Mouse (Mus musculus) right cerebral cortex, postnatal 10 days (tissue): ENCODE measurements around the gene Aplp2.

Source experiments
- DNase-seq, 2 experiments: peaks; one replicate each; pipeline ENCODE4 v3.0.0; 2021; ENCODE audit warnings: low spot score in 2 of 2

The Aplp2 gene

DNA sequence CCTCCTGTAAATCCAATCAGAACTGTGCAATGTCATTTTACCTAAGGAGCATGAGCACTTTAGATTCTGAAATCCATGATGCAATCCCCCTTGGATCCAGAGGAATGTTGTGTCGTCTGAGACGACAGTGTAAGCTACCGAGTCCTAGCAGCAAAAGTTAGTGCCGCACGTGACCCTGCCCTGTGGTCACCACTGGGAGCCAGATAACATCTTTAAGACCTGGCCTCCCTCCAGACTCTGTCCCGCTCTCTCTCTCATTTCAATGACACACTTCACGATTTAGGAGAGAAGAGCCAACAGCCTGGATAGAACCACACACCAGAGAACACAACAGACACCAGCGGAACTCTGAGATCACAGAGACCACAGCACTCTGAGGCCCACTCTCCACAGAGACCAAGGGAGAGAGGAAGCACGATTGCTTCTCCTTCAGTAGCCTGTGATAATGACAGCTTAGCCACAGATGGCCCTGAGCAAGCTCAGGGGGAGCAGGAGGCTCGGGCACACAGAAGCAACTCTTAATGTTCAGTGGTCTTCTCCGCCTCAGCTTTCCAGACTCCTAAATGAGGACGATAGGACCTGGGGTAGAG lies 83.6 kb downstream of the Aplp2 start:
- DNase-seq: no peak

DNA sequence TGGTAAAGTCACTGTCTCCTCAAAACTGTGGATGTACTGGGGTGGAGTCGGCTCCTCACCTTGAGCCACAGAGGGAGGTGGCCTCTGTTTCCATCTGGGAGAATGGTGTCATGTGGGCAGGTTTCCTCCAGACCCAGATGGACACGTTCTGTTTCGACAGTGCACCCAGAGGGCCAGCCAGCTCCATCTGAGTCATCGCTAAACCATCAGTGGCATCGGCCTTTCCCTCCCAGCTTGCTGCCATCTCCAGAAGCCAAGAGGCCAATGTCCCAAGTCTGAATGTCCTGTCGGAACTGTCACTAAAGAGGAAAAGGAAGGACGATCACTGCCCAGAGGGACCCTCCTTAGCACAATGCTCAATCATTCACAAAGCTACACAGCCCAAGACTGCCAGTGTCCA lies 85.5 kb downstream of the Aplp2 start:
- no peak for DNase-seq

DNA sequence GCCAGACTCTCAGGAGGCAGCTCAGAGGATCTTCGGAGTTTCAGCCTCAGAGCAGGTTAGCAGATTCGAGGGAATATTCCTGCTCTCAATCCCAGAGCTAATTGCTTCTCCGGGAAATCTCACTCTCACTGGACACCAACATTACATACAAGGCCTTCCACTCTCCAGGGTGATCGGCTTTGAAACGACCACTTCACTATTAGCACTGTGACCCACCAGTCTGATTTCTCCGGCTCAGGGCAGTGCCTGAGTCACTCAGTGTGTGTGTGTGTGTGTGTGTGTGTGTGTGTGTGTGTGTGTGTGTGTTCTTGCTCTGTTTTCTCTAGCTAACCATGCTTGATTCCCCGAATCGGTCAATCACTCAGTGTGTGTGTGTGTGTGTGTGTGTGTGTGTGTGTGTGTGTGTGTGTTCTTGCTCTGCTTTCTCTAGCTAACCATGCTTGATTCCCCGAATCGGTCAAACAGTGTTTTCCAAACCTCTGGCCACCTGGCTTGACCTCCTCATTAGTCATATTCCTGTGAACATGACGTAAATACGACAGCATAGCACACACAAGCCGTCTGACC lies 89.1 kb downstream of the Aplp2 start:
- DNase-seq: no peak

DNA sequence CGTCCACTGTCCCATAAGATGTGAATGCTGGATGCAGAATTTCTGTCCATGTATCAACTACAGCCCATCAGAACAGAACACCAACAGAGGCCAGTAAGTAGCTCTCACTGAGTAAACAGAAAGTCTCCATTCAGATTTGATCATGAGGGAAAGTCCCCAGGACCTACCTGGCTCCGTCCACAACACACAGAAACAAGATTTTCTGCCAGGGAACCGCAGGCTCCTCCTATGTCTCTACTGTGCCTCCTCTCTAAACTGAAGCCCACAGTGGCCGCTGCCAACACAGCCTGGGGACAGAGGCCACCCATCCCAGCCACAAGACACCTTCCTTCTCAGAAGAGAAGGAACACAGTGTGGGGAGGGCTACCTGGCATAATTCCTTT lies 91.1 kb downstream of the Aplp2 start:
- DNase-seq: no peak

DNA sequence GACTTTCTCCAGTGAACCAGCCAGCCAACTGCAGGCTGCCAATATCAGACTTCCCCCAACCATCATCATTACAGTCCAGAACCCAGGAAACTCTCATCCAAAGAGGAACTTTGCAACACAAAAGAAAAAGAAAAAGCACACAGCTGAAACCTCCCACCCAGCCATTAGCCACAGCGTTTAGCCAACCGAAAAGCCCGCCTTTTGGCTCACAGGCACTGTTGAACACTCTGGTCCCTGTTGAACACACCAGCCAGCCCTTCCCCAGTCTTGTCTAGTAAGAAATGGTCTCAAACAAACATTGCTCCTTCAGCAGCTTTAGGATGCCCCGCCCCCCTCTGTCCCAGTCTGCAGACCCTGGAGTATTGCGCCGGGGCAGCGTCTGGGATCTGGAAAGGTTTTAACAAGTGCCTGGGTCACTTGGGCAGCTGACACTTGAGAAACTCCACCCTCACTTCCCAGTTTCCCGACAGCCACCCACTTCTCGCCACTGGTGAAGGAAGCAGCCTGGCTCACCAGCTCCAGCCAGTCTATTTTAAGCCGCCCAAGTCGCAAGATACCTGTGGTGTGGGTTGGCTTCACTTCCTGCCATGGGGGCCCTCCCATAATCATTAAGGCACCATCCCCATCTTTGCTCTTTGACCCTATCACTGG lies 91.6 kb downstream of the Aplp2 start:
- no peak for DNase-seq

DNA sequence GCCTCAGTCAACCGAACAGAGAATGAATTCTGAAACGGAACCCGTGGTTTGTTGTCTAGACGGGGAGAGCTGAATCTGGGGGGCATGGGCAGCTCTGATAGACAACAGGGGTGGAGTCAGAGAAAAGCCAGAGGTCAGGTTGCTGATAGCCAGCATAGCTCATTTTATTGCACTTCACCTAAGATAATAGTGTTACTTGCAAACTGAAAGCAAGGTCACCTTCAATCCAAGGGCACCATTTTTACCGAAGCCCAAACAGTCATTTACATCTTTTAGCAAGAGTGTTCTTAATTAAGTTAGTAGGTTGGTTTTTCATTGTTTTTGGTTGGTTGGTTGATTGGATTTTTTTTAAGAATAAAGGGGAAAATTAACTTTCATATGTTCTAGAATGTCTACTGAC lies 92.2 kb downstream of the Aplp2 start:
- no peak for DNase-seq

DNA sequence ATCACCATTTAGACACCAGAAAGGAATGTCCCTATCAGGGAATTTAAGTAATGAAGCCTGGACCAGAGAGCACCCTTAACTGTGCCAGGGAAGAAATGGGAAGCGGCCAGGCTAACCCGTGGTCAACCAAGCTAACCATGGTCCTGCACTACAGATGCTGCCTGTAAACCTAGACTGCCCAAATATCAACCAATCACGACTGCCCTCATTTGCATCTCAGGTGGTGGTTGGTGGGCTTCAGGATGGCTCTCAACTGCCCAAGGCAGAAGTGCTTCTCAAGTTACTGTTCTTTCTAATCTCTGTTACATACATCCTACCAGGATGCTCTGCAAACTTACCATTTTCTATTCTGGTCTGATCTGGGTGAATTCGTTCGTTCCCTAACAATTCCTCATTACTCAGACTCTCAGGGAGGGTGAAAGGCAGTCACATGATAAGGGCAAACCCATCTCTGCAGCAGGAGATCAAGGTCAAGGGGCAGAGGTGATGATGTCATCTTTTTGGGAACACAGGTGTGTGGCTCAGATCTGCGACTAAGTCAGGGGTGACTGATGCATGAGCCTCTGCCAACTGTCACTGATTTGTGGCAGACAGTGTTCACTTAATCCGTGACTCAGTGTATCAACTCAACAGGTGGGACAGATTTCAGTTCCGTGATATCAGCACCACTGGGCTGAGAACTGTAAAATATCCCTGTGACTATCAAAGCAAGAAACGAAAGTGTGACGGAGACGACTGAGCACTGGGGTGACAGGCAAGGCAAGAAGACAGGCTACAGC lies 92.9 kb downstream of the Aplp2 start:
- DNase-seq: no peak

DNA sequence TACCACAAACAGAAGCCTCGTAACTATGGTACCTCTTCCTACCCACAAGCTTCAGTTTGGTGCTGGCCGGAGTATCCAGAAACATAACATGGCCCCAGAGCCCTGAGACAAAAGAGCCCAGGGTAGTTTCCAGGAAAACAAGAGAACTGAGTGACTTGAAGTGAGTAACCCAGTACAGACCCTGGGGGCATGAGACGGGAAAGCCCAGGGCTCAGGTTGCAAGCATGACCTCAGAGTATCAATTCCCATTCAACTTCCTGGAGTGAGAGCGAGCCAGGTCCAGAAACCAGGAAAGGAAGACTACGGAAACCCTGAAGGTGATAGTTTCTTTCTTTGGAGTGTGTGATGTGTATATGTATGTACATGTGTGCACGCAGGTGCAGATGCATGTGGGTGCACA lies 94.1 kb downstream of the Aplp2 start:
- DNase-seq: no peak

DNA sequence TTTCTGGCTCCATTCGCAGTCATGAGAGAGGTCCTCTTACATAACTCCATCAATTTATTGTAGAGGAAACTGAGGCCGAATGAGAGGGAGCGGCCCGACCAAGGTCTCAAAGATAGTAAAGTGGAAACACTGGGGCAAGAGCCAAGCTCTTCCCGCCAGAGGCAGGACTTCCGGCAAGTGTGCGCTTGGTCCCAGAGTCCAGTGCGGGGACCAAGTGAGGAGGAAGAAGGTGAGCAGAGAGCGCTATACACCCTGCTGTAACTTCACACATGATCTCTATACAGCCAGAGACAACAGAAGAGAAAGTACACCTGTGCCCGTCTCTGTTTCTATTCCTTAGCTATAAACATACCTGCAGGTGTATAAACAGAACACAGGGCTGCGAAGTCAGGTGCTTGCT lies 94.5 kb downstream of the Aplp2 start:
- no peak for DNase-seq

DNA sequence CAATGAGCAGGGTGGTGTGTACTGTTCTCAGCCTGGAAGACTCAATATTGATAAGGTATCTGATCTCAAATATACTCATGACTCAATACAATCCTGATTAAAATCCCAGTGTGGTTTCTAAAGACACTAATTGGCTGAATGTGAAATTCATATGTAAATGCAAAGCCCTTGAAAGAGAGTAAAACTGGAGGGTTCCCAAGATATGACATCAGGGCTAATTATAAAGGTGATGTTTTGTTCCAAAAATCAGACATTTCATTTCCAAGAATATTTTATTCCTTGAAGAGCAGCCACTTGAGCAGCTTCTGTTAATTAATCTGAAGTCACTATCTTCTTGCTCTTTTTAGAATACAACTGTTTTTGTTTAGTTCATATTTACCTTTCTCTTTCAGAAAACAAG lies 96.0 kb downstream of the Aplp2 start:
- no peak for DNase-seq

DNA sequence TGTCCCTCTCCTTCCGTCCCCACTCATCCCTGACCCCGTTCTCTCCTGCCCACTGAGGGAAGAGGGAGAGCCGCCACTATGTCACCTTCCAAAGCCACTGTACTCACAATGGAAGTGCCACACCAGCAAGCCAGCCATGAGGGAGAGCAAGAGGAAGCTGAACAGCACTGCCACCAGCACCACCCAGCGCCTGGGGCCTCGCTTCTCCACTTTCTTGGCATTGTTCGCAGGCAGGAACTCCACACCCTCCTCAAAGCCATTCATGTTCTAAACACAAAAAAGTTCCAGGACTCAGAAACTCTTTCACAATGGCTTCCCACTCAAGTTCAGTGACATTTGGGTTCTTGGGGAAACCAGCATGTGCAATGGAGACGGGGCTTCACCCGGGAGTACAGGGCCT lies 103.2 kb downstream of the Aplp2 start:
- DNase-seq: no peak
